Mouse (Mus musculus) G1E-ER4 (cell line): Measurements from ENCODE around the gene Supt3. TPM values are rescaled to one million over a fixed set of nuclear protein-coding genes. Genes with fewer than 3 reads are reported as not detected.

ENCODE experiments used
- GATA1 ChIP-seq: IDR thresholded peaks from one replicate; pipeline ENCODE4 v1.8.0; 2012; ENCODE audit warnings: low read length, inconsistent platforms
- polyA plus RNA-seq: library from polyadenylated mRNA; stranded (reverse); fragments of >175 nt; gene quantifications from 2 replicates; pipeline ENCODE4 v1.2.3, GENCODE M21; 2012

Gene Supt3
- 9.9 and 10.9 TPM in 2 replicates for polyA plus RNA-seq

GRCm38 (mm10) chr17:44776738-44777270 is at the start of gene Supt3:
TSS of gene Supt3 (plus strand) at chr17:44777152.
- TF ChIP-seq GATA1, result no peak

DNA sequence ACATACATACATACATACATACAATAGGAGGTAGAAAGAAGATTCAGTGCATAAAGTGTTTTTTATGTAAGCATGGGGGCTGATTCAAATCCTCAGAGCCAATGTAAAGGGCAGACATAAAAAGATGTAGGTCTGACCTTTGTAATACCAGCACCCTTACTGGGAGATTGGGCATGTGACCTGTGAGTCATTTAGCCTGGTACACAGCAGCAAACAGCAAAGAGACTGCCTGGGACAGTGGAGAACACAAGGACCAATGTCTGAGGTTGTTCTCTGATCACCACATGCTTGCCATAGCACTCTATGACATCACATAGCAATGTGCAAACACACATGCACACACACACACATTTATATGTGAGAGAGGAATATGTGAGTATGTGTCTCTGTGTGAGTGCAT is 49.3 kb upstream of the Supt3 start:
- TF ChIP-seq GATA1, result no peak

GRCm38 (mm10) chr17:44728464-44728863 is 48.5 kb upstream of the Supt3 start:
- no peak for TF ChIP-seq GATA1

DNA sequence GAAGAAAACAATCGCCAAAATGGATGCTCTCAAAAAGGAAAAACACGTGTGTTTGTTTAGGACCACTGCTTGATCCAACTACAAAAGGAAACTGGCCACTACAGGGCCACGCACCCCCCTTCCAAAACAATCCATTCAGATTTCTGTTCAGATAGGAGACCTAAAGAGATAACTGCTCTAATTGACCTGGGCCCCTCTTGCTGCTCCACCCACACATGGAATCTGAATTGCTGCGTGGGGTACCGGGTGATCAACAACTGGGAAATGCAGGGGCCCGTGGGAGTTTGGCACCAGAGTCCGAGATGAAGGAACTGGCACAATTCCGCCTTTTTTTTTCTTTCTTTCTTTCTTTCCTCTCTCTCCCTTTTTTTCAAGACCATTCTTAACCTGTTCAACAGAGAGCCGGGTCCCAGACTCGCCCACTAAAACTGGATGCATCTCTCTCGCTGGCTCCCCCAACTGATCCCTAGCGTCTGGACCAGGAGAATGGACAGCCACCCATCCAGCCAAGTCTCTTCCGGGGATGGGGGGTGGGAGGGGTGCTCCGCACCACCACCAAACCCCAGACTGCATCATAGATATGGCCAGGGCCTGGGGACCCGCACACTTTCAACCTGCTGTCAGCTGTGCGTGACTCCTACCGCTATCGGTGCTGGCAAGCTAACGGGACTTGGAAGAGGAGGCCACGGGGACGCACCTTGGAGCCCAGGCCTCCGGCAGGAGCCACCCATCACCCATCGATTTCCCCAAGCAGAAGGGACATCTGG is 43.2 kb upstream of the Supt3 start:
- TF ChIP-seq GATA1, result no peak

DNA sequence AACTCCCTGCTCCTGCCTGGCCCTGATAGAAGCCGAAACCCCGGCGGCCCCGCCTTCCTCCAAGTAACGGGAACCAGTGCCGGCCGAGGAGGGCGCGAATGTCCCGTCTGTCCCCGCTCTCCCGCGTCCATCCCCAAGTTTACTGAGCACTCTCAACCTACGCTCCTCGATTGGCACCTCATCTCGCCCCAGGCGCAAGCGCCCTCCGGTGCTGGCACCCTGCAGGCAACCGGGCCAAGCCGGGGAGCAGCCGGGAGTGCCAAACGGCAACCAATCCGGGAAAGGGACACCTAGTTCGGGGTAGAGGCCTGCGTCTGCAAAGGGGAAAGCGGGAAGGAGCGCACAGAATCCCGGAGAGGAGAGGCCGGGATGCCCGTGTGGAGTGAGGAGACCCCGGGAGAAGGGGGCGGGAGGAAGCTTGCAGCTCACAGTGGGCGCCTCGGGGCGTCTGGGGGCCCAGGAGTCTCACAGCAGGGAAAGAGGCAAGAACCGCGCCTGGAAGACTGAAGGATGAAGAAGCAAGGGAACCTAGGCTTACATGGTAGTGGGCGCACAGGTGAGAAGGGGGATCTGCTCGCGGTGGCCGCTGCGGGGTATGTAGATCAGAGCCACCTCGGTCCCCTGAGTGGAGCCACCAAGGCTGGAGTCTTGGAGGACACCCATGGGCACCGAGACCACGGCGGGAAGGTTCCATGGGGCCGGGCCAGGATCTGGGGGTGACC is 42.3 kb upstream of the Supt3 start:
- TF ChIP-seq GATA1, result no peak

- no peak for TF ChIP-seq GATA1
Observed at GRCm38 (mm10) chr17:44735223-44735990, 41.5 kb upstream of the Supt3 start.

DNA sequence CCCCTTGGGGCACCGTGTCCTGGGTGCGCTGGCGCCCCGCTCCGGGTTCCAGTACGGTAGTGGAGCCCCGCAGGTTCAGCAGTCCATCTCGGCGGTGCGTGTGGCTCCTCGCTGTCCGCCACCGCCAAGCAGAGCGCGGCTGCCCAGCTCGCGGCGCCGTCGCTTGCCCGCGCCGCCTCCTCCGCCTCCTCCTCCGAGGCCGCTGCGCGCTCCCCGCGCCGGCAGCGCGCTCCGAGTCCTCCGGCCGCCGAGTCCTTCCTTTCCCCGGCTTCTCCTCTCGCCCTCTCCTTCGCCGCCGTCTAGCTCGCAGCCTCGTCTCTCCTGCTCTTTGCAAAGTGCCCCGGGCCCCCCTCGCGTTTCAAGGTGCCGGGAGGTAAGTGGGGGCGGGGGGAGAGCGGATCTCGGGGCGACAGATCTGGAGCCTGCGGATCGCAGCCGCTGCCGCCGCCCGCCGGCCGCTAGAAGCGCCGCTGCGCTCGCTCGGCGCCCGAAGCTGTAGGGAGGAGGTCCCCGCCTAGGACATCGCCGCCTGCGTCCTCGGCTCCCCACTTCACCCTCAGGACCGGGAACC is 40.9 kb upstream of the Supt3 start:
- TF ChIP-seq GATA1, result no peak

- TF ChIP-seq GATA1, result no peak
Observed at GRCm38 (mm10) chr17:44737275-44738120, 39.5 kb upstream of the Supt3 start.

GRCm38 (mm10) chr17:44738121-44738637 is 38.8 kb upstream of the Supt3 start:
- no peak for TF ChIP-seq GATA1

DNA sequence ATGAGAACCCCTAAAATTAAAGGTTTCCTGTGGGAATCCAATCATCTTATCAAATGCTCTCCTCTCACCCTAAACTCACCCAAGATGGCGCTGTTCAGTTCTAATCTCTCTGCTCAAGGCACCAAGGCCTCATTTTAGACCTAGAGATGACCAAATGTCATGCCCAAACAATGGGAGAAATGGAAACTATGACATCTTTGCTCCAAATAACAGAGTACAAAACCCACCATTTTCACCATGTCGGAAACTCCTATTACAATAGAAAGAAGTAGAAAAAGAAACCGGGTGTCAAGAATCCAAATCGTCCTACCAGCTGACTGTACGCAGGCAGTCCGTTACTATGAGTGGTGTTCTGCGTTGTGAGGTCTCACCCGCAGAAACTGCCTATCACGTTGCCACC is 34.7 kb upstream of the Supt3 start:
- no peak for TF ChIP-seq GATA1

DNA sequence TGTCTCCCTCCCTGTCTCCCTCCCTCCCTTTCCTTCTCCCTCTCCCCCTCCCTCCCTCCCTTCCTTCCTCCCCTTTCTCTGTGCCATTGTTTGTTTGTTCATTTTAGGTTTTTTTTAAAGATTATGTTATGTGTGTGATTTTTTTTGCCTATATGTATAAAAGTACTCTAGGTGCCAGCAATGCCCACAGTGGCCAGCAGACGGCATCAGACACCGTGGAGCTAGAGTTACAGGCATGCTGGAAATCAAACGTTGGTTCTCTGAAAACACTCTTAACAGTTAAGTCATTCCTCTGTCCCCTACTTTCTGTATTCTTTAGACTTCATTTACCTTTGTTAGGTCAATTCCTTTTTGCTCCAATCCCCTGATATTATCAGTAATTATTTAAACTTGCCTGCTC is 33.2 kb upstream of the Supt3 start:
- no peak for TF ChIP-seq GATA1

DNA sequence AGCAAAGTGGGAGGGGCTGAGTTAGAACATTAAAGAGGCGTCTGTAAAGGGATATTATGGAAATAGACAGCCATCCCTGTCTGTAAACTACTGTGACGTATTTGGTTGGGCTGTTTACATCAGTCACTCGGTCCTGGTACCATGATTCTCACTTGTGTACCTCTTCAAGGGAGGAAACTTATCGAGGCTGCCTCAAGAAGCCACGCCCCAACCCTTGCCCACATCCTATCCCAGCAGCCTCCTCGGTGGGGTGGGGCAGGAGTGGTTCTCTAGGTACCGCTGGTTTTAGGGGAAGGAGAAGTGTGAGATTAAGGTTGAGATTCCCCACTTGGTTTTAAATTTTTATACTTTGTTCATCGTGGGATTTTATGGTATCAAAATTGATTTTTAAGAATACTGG is 31.6 kb upstream of the Supt3 start:
- TF ChIP-seq GATA1, result no peak

DNA sequence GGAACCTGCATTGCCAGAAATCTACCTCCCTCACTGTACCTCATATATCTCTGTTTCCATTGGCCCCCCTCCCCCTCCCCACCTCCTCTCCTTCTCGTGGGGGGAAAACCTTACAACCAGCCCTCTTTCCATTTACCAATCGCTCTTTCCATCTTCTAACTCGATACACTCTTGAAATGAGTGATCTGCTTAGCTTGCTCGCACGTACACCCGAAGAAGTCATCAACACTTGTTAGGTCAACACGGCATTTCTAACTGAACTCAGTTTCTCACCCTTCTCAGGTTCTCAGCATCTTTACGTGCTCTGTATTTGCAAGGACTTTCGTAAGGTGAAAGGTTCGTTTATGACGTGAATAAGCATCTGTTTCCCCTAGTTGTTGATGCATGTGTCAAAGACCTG is 10.6 kb upstream of the Supt3 start:
- no peak for TF ChIP-seq GATA1

DNA sequence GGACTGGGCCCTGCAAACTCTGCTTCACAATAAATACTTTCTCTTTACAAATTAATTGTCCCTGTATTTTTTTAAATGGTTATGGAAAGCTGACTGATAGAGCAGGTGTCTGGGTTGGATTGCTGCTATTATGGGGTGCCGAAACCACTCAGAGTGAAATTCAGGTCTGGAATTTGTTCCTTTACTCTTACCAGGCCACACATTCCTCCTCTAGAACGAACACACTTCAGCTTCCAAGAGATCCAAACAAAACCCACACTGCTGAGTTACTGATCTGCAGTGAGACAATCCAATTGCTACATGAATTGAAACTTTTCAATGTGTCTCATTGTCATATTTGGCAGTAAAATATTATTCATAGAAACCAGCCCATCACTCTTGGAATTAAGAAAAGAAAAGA is 10.0 kb upstream of the Supt3 start:
- no peak for TF ChIP-seq GATA1

- TF ChIP-seq GATA1, result no peak
Observed at GRCm38 (mm10) chr17:44767375-44767774, 9.6 kb upstream of the Supt3 start.

DNA sequence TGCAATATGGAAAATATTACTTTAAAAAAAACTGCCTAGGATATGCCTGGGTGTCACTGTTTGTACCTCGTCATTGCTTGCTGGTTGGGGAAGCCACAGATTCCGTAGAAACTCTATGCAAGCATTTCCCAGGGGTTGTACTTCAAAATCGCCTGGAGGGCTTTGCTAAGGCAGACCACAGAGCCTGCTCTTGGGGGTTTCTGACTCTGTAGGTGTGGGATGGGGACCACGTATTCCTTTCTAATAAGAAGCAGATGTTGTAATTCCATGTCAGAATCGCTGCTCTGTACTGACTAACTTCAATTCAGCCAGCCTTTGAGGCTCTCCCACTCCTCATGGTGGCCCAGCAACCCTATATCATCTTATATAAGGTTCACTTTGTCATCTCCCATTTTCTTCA is 8.4 kb upstream of the Supt3 start:
- no peak for TF ChIP-seq GATA1
